Mouse (Mus musculus) adrenal gland, adult 2 months (tissue): Measurements from ENCODE around the gene Hipk4. TPM values are rescaled to one million over a fixed set of nuclear protein-coding genes. Genes with fewer than 3 reads are reported as not detected.
"Not testable (repeated sequence)": the region's sequence is repeated elsewhere in the genome, so short reads cannot be mapped to it uniquely, and the experiment has no call there.

Experiments used
- DNase-seq: peaks from one replicate; pipeline ENCODE4 v3.0.0; 2021
- polyA plus RNA-seq: library from polyadenylated mRNA; depleted of rRNA; stranded (reverse); fragments of >200 nt; gene quantifications from 2 replicates; pipeline ENCODE4 v1.2.3, GENCODE M21; 2012
- total RNA-seq, 2 experiments: library from RNA; stranded (reverse); gene quantifications; 2 replicates each; pipeline ENCODE4 v1.2.3; 2021

Hipk4 gene
- total and polyA plus RNA-seq, 3 experiments: 0.21 to 0.82 (median 0.29) TPM

DNA sequence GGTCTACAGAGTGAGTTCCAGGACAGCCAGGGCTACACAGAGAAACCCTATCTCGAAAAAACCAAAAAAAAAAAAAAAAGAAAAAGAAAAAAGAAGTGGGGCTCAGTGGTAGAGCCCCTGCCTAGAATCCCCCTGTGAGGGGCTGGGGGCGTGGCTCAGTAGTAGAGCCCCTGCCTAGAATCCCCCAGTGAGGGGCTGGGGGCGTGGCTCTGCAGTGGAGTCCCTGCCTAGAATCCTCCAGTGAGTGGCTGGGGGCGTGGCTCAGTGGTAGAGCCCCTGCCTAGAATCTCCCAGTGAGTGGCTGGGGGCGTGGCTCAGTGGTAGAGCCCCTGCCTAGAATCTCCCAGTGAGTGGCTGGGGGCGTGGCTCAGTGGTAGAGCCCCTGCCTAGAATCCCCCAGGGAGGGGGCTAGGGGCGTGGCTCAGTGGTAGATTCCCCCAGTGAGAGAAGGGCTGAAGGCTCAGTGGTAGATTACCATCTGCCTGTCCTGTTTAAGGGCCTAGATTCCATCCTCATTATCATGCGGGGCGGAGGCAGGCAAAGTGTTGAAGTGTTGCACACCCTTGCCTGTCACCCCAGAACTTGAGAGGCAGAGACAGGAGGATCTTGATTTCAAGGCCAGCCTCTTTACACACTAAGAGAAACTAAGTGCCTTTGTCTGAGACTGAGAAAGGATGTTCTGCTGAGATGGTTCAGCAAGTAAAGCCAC lies 28.3 kb upstream of the Hipk4 start:
- DNase-seq: not testable (repeated sequence)

DNA sequence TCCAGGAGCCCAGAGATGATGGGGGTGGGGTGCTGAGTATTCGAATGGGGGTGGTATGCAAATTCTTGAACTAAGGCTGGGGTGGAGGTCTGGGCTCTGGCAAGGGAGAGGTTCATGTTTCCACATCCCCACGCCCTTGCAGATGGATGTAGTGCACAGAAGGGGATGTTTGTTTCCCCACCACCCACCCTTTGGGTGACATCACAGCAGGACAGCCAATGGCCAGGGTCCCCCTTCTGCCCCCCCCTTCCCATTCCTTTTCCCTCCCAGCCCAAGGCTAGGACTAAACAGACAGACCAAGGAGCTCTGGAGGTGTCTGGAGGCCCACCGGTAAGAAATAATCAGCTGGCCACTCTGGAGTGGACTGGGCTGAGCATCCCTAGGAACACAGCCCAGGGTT lies 24.0 kb upstream of the Hipk4 start, which contains the start of gene Prx:
TSS of gene Prx (plus strand) at position 289 of the 400 bp plus-strand sequence.
- no peak for DNase-seq

DNA sequence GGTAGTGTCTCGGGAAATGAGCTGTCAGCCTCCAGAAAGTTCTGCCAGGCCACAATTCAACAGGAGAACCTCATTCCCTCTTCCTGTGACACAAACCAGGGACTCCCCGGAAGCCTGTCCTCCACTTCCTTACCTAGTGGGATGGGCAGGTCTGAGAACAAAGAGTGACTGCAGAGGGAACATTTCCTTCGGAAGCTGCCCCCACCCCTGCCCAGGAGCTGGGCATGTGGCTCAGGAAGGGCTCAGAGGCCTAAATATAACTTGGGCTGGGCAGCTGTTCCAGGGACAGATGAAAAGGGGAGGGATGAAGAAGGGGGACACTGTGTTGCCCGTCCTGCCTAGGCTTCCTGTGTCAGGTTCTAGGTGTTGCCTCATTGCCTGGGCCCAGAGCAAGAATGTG lies 21.4 kb upstream of the Hipk4 start:
- peak; percentile 74 for DNase-seq

DNA sequence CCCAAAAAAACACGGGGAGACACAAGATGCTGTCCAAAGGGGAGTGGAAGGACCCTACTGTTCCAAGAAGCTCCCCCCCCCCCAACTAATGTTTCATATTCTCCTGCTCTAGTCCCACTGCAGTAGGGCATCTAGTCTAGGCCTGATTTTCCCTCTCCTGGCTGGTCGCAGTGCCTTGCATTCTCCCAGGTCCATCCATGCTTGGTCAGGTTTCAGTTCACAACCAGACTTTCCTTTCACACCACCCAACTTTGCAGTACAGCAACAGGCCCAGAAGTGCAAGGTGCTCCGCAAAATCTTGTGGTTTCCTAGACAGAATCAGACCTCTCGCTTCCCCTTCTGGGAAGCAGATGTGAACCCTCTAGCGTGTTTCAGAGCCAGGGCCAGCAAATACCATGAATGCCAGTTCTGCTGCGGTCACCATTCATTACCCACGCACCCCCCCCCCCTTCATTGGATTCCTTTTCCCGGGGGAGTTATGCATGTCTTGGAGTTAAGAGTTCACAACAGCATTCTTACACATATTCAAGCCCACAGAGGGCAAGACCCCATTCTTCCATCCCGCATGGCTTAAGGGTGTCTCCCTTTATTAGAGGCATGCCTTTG lies 16.2 kb upstream of the Hipk4 start:
- no peak for DNase-seq

GRCm38 (mm10) chr7:27507711-27508647 lies 15.1 kb upstream of the Hipk4 start:
- peak; percentile 99 for DNase-seq

- DNase-seq: peak; percentile 78
These were observed 14.4 kb upstream of the Hipk4 start for GRCm38 (mm10) chr7:27508648-27509005.

DNA sequence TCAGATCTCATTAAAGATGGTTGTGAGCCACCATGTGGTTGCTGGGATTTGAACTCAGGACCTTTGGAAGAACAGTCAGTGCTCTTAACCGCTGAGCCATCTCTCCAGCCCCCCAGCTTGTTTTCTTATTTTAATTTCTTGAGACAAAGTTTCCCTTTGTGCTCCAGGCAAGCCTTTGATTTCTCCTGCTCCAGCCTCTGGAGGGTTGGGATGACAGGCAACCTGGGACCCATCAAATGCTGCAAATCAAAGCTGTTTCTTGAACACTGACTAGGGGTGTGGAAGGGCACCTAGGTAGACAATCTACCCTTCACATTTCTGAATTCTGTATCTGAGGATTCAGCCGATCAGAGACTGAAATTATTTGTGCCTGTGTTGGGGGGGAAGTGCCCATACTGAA lies 12.3 kb upstream of the Hipk4 start:
- no peak for DNase-seq

DNA sequence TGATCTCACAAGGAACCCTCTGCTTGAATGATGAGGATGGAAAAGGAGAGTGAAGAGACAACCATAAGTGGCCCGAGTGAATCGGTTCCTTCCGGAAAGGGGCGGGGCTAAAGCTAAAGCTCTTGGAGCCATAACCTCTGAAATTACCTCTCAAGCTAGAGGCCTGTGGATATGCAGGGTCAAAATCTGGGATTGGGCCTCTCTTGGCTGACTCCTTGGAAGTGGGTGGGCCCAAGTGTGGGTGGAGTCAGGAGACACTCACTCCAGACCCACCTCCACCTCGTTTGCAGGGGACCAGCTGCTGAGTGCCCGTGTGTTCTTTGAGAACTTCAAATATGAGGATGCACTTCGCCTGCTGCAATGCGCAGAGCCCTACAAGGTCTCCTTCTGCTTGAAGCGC lies 8.1 kb upstream of the Hipk4 start:
- no peak for DNase-seq

DNA sequence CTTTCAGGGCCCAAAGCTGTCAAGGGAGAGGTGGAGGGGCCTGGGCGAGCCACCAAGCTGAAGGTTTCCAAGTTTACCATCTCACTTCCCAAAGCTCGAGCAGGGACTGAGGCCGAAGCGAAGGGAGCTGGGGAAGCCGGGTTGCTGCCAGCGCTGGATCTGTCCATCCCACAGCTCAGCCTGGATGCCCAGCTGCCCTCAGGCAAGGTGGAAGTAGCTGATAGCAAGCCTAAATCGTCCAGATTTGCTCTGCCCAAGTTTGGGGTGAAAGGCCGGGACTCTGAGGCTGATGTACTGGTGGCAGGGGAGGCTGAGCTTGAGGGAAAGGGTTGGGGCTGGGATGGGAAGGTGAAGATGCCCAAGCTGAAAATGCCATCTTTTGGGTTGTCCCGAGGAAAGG lies 4.8 kb upstream of the Hipk4 start:
- no peak for DNase-seq

DNA sequence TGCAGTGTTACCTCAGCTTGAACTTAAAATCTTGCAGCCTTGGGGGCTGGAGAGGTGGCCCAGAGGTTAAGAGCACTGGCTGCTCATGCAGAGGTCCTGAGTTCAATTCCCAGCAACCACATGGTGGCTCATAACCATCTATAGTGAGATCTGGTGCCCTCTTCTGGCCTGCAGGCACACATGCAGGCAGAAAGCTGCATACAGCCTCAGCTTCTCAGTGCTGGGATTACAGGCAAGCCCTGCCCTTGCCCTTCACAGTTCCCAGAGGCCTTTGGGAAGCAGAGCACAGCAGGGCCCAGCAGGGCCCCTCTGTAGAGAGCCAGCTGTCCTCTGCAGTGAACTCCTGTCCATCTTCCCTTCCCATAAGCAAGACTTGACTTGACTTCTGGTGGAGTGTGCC lies 3.0 kb upstream of the Hipk4 start:
- no peak for DNase-seq

- no peak for DNase-seq
These were observed 2.5 kb upstream of the Hipk4 start for GRCm38 (mm10) chr7:27520599-27520998.

GRCm38 (mm10) chr7:27523805-27524204 lies 738 bp downstream of the Hipk4 start:
- no peak for DNase-seq

- peak; percentile 74 for DNase-seq
These were observed 3.2 kb downstream of the Hipk4 start for GRCm38 (mm10) chr7:27526039-27526827.

DNA sequence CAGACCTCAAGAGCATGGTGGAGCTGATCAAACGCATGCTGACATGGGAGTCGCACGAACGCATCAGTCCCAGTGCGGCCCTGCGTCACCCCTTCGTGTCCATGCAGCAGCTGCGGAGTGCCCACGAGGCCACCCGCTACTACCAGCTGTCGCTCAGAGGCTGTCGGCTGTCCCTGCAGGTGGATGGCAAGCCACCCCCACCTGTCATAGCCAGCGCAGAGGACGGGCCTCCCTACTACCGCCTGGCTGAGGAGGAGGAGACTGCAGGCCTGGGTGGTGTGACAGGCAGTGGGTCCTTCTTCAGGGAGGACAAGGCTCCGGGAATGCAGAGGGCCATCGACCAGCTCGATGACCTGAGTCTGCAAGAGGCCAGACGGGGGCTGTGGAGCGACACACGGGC lies 6.0 kb downstream of the Hipk4 start:
- DNase-seq: no peak

DNA sequence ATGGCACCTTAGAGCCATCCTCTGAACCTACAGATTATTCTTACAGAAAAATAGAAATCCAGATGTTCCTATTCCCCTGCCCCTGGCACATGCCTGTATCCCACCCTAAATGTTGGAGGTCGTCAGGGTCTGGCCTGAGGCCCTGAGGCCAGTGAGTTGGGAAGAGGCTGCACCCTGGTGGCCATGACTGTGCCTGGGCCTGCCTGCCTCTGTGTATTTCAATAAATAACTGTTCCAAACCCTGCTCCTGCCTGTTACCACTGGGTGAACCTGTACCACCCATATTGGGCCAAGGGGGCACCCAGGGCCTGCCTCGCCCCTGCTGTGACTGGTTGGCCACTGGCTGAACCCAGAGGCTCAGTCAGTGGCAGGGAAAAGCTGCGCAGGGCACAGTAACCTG lies 7.9 kb downstream of the Hipk4 start:
- no peak for DNase-seq

- DNase-seq: no peak
These were observed 8.6 kb downstream of the Hipk4 start for GRCm38 (mm10) chr7:27531707-27532106.

GRCm38 (mm10) chr7:27532480-27533050 lies 9.5 kb downstream of the Hipk4 start:
- DNase-seq: no peak

DNA sequence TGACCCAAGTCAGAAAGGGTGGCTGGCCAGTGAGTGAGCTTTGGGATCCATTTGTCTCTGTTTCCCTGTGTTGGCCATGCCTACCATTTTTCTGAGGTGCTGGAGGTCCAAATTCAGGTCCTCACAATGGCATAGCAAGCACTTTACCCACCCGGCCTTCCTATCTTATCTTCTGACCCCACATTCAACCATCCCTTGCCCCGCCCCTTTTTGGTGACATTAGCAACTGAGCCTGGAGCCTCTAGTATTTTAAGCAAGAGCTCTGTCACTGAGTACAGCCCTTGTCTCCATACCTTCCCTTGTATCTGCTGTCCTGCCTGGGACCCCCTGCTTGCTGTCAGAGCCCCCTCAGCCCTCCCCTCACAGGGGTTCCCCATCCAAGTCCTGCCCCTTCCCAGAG lies 12.3 kb downstream of the Hipk4 start:
- no peak for DNase-seq

DNA sequence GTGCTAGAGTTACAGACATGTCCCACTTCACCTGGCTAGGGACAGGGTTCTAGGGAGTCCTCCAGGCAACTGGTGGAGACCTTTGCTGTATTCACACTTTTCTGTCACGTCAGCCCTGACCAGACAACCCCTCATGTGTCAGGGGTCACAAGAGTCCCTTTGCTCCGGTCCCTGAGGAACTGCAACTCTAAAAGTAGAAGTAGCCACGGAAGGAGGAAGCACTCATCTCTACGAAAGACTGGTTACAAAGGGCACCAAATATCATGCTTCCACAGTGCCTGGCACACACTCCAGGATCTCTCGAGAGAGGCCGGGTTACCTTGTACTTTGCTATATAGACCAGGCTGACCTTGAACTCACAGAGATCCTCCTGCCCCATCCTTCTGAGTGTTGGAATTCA lies 13.6 kb downstream of the Hipk4 start:
- DNase-seq: no peak

GRCm38 (mm10) chr7:27537998-27538397 lies 14.9 kb downstream of the Hipk4 start:
- peak; percentile 50 for DNase-seq

GRCm38 (mm10) chr7:27538797-27539196 lies 15.7 kb downstream of the Hipk4 start:
- DNase-seq: no peak

DNA sequence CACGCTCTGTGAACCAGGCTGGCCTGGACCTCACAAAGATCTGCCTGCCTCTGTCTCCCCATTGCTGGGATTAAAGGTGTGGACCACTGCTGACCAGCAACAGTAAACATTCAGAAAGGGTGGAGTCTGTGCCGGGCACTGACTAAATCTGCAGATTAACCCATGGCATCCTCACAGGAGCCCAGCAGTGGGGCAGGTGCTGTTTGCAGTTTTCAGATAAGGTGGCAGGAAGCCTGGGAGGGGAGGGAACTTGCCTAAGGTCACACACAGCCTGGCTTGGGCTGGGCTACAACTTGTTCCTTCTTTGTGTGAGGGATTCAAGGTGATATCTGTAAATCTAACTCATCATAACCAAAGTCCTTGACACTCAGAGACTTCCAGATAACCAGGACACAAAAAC lies 17.5 kb downstream of the Hipk4 start:
- no peak for DNase-seq
